Mouse (Mus musculus) liver, embryonic 13.5 days (tissue): ENCODE measurements around the gene Gm45521. TPM values are rescaled to one million over a fixed set of nuclear protein-coding genes. Genes with fewer than 3 reads are reported as not detected.

Experiments
- polyA plus RNA-seq: library from polyadenylated mRNA; unstranded; fragments of >200 nt; fragmentation: Nextera tagmentation; extraction: Ambion mirVana; gene quantifications from 2 replicates; pipeline ENCODE4 v1.2.1, GENCODE M21; 2015

Gm45521 gene
- polyA plus RNA-seq, 1 experiment from 2014 or later: not detected

Other genes with a start within 250 kb of the Gm45521 start
- gene Gm26661, start 165.7 kb upstream of the Gm45521 start, polyA plus RNA-seq: not detected in 2 replicates
- 2.9 and 3.8 TPM in 2 replicates for gene Flnb, start 139.3 kb upstream of the Gm45521 start, polyA plus RNA-seq
- 1.3 and 1.8 TPM in 2 replicates for gene Dnase1l3, start 37.3 kb downstream of the Gm45521 start, polyA plus RNA-seq
- 9.3 and 9.9 TPM in 2 replicates for gene Abhd6, start 45.6 kb downstream of the Gm45521 start, polyA plus RNA-seq
- 39.3 and 47.5 TPM in 2 replicates for gene Rpp14, start 123.1 kb downstream of the Gm45521 start, polyA plus RNA-seq
- gene Pxk, start 140.9 kb downstream of the Gm45521 start, polyA plus RNA-seq: 9.7 and 13.1 TPM in 2 replicates
- 130 and 144 TPM in 2 replicates for gene Pdhb, start 215.7 kb downstream of the Gm45521 start, polyA plus RNA-seq